Mouse (Mus musculus) spleen, adult 2 months (tissue): ENCODE measurements around the gene Cdc34.

Source experiments
- CTCF ChIP-seq: fragments of 200-500 bp; IDR thresholded peaks from 2 replicates; pipeline ENCODE4 v1.5.1; 2011; ENCODE audit warnings: mild to moderate bottlenecking, inconsistent platforms; ENCODE audit not compliant: insufficient read depth, insufficient read length, insufficient replicate concordance; ENCODE audit errors: extremely low read depth
- POLR2A ChIP-seq: fragments of 200-500 bp; IDR thresholded peaks from 2 replicates; pipeline ENCODE4 v1.6.1; 2011; ENCODE audit warnings: low read depth, low read length, inconsistent platforms

DNA sequence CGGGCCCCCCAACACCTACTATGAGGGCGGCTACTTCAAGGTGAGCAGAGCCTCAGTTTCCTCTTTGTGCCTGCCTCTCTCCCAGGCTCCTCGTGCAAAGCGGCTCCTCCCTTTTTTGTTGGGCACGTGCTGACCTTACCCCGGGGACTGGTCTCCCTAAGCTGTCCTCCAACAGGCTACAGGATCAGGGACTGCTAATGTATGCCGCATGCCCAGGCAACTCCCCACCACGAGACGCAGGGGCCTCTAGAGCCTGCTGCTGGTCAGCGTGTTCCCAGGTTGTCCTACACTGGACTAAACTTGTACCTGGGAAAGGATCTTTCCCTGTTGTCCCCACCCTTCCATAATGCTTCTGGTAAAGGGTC lies 538 bp downstream of the Cdc34 start:
- TF ChIP-seq CTCF (no peak), POLR2A (no peak)
